Mouse (Mus musculus) frontal cortex, postnatal 36 days (tissue): ENCODE data around the gene Pax4.
A peak's percentile ranks its signal among the peaks of the same experiment; 100 is the strongest.

Source experiments
- DNase-seq, 2 experiments: peaks; one replicate each; pipeline ENCODE4 v3.0.0; 2022; ENCODE audit warnings: low spot score in 2 of 2

Pax4 gene

GRCm38 (mm10) chr6:28449253-28449652 lies at the start of gene Pax4:
Gene Pax4, minus strand, starts transcription at chr6:28449353.
- no peak for DNase-seq

- DNase-seq = no peak
These were observed 48.7 kb upstream of the Pax4 start for GRCm38 (mm10) chr6:28497837-28498236.

GRCm38 (mm10) chr6:28491198-28491597 lies 42.0 kb upstream of the Pax4 start:
- DNase-seq = no peak

- DNase-seq = no peak
These were observed 41.5 kb upstream of the Pax4 start for GRCm38 (mm10) chr6:28490612-28491011.

- DNase-seq = no peak
These were observed 39.2 kb upstream of the Pax4 start for GRCm38 (mm10) chr6:28488204-28488851.

- DNase-seq = no peak
These were observed 37.8 kb upstream of the Pax4 start for GRCm38 (mm10) chr6:28486905-28487304.

- DNase-seq = peak in 1 of 2 experiments; percentile 14
These were observed 37.3 kb upstream of the Pax4 start for GRCm38 (mm10) chr6:28486471-28486870.

- DNase-seq = no peak
These were observed 36.9 kb upstream of the Pax4 start for GRCm38 (mm10) chr6:28486008-28486407.

GRCm38 (mm10) chr6:28482711-28483315 lies 33.7 kb upstream of the Pax4 start:
- DNase-seq = no peak

- DNase-seq = no peak
These were observed 31.8 kb upstream of the Pax4 start for GRCm38 (mm10) chr6:28480752-28481492.

GRCm38 (mm10) chr6:28479865-28480751 lies 31.0 kb upstream of the Pax4 start:
- DNase-seq = peak; percentile 99

GRCm38 (mm10) chr6:28474839-28475238 lies 25.7 kb upstream of the Pax4 start, which contains the start of gene Snd1:
Gene Snd1, plus strand, starts transcription at chr6:28475139.
- no peak for DNase-seq

- DNase-seq = no peak
These were observed 25.1 kb upstream of the Pax4 start for GRCm38 (mm10) chr6:28474211-28474610.

GRCm38 (mm10) chr6:28471284-28472035 lies 22.3 kb upstream of the Pax4 start:
- no peak for DNase-seq

- DNase-seq = no peak
These were observed 21.5 kb upstream of the Pax4 start for GRCm38 (mm10) chr6:28470621-28471020.

- DNase-seq = no peak
These were observed 21.0 kb upstream of the Pax4 start for GRCm38 (mm10) chr6:28470017-28470602.

- DNase-seq = no peak
These were observed 15.5 kb upstream of the Pax4 start for GRCm38 (mm10) chr6:28464630-28465029.

GRCm38 (mm10) chr6:28460534-28460933 lies 11.4 kb upstream of the Pax4 start:
- DNase-seq = peak; percentile 46 to 49

GRCm38 (mm10) chr6:28459221-28459668 lies 10.1 kb upstream of the Pax4 start:
- DNase-seq = no peak

GRCm38 (mm10) chr6:28450977-28451376 lies 1.8 kb upstream of the Pax4 start:
- no peak for DNase-seq

GRCm38 (mm10) chr6:28450481-28450880 lies 1.3 kb upstream of the Pax4 start:
- no peak for DNase-seq
